Mouse (Mus musculus): Measurements from ENCODE around the gene Sqstm1. TPM values are rescaled to one million over a fixed set of nuclear protein-coding genes. Genes with fewer than 3 reads are reported as not detected.

The Sqstm1 gene
- polyA plus RNA-seq, 1 experiment, result 171 TPM

GRCm38 (mm10) chr11:50210101-50210504, 524 bp downstream of the Sqstm1 start:
- TF ChIP-seq POLR2A (IDR thresholded peaks at IDR 0.05; ENCODE audit: low read depth, low read length) (no peak; the same call in 1 of the 2 replicates), CTCF (IDR thresholded peaks at IDR 0.05; ENCODE audit: extremely low read depth, insufficient read length, insufficient replicate concordance, low read depth, low read length) (no peak)

GRCm38 (mm10) chr11:50208039-50208438, 2.6 kb downstream of the Sqstm1 start:
- Histone ChIP-seq H3K36me3 (ENCODE audit: control insufficient read depth, insufficient read depth, low read length) (peaks cover 46% of the 10 kb centered on the region), H3K4me3 (ENCODE audit: low read depth, low read length) (no peak overlapping the region), H3K27me3 (ENCODE audit: control insufficient read depth, insufficient read depth, low read length) (no peaks in the 10 kb centered on the region), H3K27ac (ENCODE audit: insufficient read depth, low read depth, low read length) (no peak overlapping the region), H3K4me1 (ENCODE audit: control insufficient read depth, insufficient read depth, insufficient read length, low read length) (peaks cover 12% of the 10 kb centered on the region; the same call in 1 of the 2 replicates)
- TF ChIP-seq CTCF (IDR thresholded peaks at IDR 0.05; ENCODE audit: extremely low read depth, insufficient read length, insufficient replicate concordance, low read depth, low read length) (no peak), POLR2A (IDR thresholded peaks at IDR 0.05; ENCODE audit: low read depth, low read length) (no peak)
- WGBS, result 94% methylated on average over 5 of the region's 5 CpGs

More at GRCm38 (mm10) chr11:50210101-50210504, 524 bp downstream of the Sqstm1 start:
- peak overlapping the region; percentile 80 for H3K4me3 ChIP-seq (ENCODE audit: low read depth, low read length)
- no peaks in the 10 kb centered on the region for H3K27me3 ChIP-seq (ENCODE audit: control insufficient read depth, insufficient read depth, low read length)
- under 1% methylated on average over 24 of the region's 24 CpGs for WGBS
- H3K36me3 ChIP-seq (ENCODE audit: control insufficient read depth, insufficient read depth, low read length), result peaks cover 29% of the 10 kb centered on the region
- peak overlapping the region; percentile 95 for H3K27ac ChIP-seq (ENCODE audit: insufficient read depth, low read depth, low read length)
- peaks cover 18% of the 10 kb centered on the region for H3K4me1 ChIP-seq (ENCODE audit: control insufficient read depth, insufficient read depth, insufficient read length, low read length)

DNA sequence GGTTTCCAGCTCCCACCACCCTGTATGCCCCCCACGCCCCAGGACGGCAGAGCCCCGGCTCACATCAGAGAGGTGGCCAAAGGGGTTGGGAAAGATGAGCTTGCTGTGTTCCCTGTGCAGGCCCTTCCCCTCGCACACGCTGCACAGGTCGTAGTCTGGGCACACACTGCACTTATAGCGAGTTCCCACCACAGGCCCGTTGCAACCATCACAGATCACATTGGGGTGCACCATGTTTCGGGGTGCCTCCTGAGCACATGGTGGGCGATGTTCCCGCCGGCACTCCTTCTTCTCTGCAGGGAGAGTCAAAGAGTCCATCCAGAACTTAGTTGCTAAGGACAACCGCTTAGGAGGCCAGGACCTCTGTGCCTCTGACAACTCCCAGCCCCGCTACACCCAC, 3.3 kb downstream of the Sqstm1 start:
- Histone ChIP-seq H3K36me3 (ENCODE audit: control insufficient read depth, insufficient read depth, low read length) (peaks cover 53% of the 10 kb centered on the region), H3K4me3 (ENCODE audit: low read depth, low read length) (no peak overlapping the region), H3K27me3 (ENCODE audit: control insufficient read depth, insufficient read depth, low read length) (no peaks in the 10 kb centered on the region), H3K4me1 (ENCODE audit: control insufficient read depth, insufficient read depth, insufficient read length, low read length) (peaks cover 5% of the 10 kb centered on the region; the same call in 1 of the 2 replicates), H3K27ac (ENCODE audit: insufficient read depth, low read depth, low read length) (no peak overlapping the region)
- TF ChIP-seq CTCF (IDR thresholded peaks at IDR 0.05; ENCODE audit: extremely low read depth, insufficient read length, insufficient replicate concordance, low read depth, low read length) (no peak), POLR2A (IDR thresholded peaks at IDR 0.05; ENCODE audit: low read depth, low read length) (no peak)
- 95% methylated on average over 14 of the region's 14 CpGs for WGBS

GRCm38 (mm10) chr11:50206037-50206436, 4.6 kb downstream of the Sqstm1 start:
- 58% methylated on average over 2 of the region's 2 CpGs for WGBS
- no peaks in the 10 kb centered on the region for H3K4me1 ChIP-seq (ENCODE audit: control insufficient read depth, insufficient read depth, insufficient read length, low read length)
- no peak overlapping the region for H3K27ac ChIP-seq (ENCODE audit: insufficient read depth, low read depth, low read length)
- H3K36me3 ChIP-seq (ENCODE audit: control insufficient read depth, insufficient read depth, low read length), result peaks cover 66% of the 10 kb centered on the region
- no peaks in the 10 kb centered on the region for H3K27me3 ChIP-seq (ENCODE audit: control insufficient read depth, insufficient read depth, low read length)
- no peak for TF ChIP-seq CTCF (IDR thresholded peaks at IDR 0.05; ENCODE audit: extremely low read depth, insufficient read length, insufficient replicate concordance, low read depth, low read length)
- no peak for TF ChIP-seq POLR2A (IDR thresholded peaks at IDR 0.05; ENCODE audit: low read depth, low read length)
- no peak overlapping the region for H3K4me3 ChIP-seq (ENCODE audit: low read depth, low read length)

DNA sequence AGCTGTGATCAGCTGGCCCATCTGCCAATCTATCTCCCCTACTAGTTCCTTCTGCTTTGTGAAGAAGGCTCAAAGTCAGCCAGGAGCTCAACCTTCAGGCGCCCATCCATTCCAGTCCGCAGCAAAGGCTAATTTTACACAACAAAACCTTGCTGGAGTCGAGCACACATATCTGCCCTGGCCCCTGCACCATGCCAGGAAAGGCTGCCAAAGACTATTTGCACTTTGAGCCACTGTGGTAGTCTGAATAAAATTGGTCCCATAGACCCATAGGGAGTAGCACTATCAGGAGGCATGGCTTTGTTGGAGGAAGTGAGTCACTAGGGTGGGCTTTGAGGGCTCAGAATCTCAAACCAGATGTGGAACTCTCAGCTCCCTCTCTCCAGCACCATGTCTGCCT, 5.2 kb downstream of the Sqstm1 start:
- TF ChIP-seq POLR2A (IDR thresholded peaks at IDR 0.05; ENCODE audit: low read depth, low read length) (no peak), CTCF (IDR thresholded peaks at IDR 0.05; ENCODE audit: extremely low read depth, insufficient read length, insufficient replicate concordance, low read depth, low read length) (no peak)
- WGBS, result 70% methylated on average over 3 of the region's 3 CpGs
- Histone ChIP-seq H3K27ac (ENCODE audit: insufficient read depth, low read depth, low read length) (no peak overlapping the region), H3K27me3 (ENCODE audit: control insufficient read depth, insufficient read depth, low read length) (no peaks in the 10 kb centered on the region), H3K4me1 (ENCODE audit: control insufficient read depth, insufficient read depth, insufficient read length, low read length) (no peaks in the 10 kb centered on the region), H3K36me3 (ENCODE audit: control insufficient read depth, insufficient read depth, low read length) (peaks cover 72% of the 10 kb centered on the region), H3K4me3 (ENCODE audit: low read depth, low read length) (no peak overlapping the region)

- no peak overlapping the region for H3K4me3 ChIP-seq (ENCODE audit: low read depth, low read length)
- H3K27me3 ChIP-seq (ENCODE audit: control insufficient read depth, insufficient read depth, low read length), result no peaks in the 10 kb centered on the region
- peaks cover 88% of the 10 kb centered on the region for H3K36me3 ChIP-seq (ENCODE audit: control insufficient read depth, insufficient read depth, low read length)
- H3K27ac ChIP-seq (ENCODE audit: insufficient read depth, low read depth, low read length), result no peak overlapping the region
- 84% methylated on average over 9 of the region's 9 CpGs for WGBS
- H3K4me1 ChIP-seq (ENCODE audit: control insufficient read depth, insufficient read depth, insufficient read length, low read length), result no peaks in the 10 kb centered on the region
- no peak for TF ChIP-seq CTCF (IDR thresholded peaks at IDR 0.05; ENCODE audit: extremely low read depth, insufficient read length, insufficient replicate concordance, low read depth, low read length)
- no peak for TF ChIP-seq POLR2A (IDR thresholded peaks at IDR 0.05; ENCODE audit: low read depth, low read length)
Measured at GRCm38 (mm10) chr11:50203302-50203827, 7.3 kb downstream of the Sqstm1 start.

GRCm38 (mm10) chr11:50201590-50201989, 9.0 kb downstream of the Sqstm1 start:
- H3K36me3 ChIP-seq (ENCODE audit: control insufficient read depth, insufficient read depth, low read length), result peaks cover 74% of the 10 kb centered on the region
- WGBS, result 84% methylated on average over 3 of the region's 3 CpGs
- peaks cover 3% of the 10 kb centered on the region; the same call in 1 of the 2 replicates for H3K4me1 ChIP-seq (ENCODE audit: control insufficient read depth, insufficient read depth, insufficient read length, low read length)
- no peak overlapping the region for H3K4me3 ChIP-seq (ENCODE audit: low read depth, low read length)
- H3K27ac ChIP-seq (ENCODE audit: insufficient read depth, low read depth, low read length), result no peak overlapping the region
- H3K27me3 ChIP-seq (ENCODE audit: control insufficient read depth, insufficient read depth, low read length), result no peaks in the 10 kb centered on the region
- TF ChIP-seq POLR2A (IDR thresholded peaks at IDR 0.05; ENCODE audit: low read depth, low read length), result no peak
- TF ChIP-seq CTCF (IDR thresholded peaks at IDR 0.05; ENCODE audit: extremely low read depth, insufficient read length, insufficient replicate concordance, low read depth, low read length), result no peak
